Mouse (Mus musculus): ENCODE data around the gene Lrba. TPM values are rescaled to one million over a fixed set of nuclear protein-coding genes. Genes with fewer than 3 reads are reported as not detected.

The Lrba gene
- polyA plus RNA-seq, 1 experiment from 2014 or later: 2.4 TPM

DNA sequence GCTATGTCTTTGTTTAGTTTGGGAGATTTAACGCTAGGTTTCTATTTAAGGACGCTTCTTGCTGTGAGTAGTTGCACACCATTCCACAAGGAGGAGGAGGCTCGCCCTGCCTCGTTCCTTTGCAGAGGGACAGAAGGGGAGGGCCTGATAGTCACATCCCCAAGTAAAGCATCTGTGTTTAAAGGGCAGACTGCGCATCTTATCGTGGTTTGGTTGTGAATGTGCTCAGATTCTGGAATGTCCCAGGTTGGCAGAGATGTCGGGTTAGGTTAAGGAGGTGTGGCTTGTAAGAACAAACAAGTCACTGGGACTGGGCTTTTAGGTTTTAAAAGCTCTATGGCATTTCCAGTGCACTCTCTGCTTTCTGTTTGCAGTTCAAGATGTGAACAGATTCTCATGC, 464.8 kb downstream of the Lrba start:
- H3K9me3 ChIP-seq (replicated peaks): no peaks in the 10 kb centered on the region
- 49% methylated on average over 7 of the region's 7 CpGs for WGBS (ENCODE audit: insufficient replicate concordance)

DNA sequence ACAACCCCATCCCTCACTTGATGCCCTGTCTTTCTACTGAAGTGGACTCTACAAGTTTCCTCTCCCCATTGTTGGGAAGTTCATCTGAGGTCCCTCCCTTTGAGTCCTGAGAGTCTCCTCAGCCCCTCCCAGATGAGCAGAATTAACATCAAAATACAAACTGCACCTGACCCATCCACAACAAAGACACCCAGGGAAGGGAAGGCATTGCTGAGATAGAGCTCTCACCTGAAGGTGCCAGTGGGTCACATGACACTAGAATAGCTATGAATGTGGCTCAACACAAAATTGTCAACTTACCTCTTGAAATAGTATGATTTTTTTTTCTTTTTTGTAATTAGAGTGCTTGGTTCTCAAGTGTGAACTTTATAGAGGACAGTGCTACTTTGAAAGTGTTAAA, 468.3 kb downstream of the Lrba start:
- no peak for ATAC-seq (ENCODE audit: insufficient read depth)
- H3K36me3 ChIP-seq (replicated peaks): no peaks in the 10 kb centered on the region
- H3K4me2 ChIP-seq: no peak overlapping the region
- no peak overlapping the region for H3K27ac ChIP-seq (replicated peaks)
- H3K4me3 ChIP-seq (replicated peaks): no peak overlapping the region
- no peaks in the 10 kb centered on the region for H3K27me3 ChIP-seq
- no peaks in the 10 kb centered on the region for H3K4me1 ChIP-seq (replicated peaks)
- no peak overlapping the region for H3K9ac ChIP-seq
- no peaks in the 10 kb centered on the region for H3K9me3 ChIP-seq (replicated peaks)

More for the DNA sequence above, 464.8 kb downstream of the Lrba start:
- no peak for ATAC-seq (ENCODE audit: insufficient read depth)
- H3K4me1 ChIP-seq (replicated peaks): no peaks in the 10 kb centered on the region
- H3K9ac ChIP-seq: no peak overlapping the region
- no peak overlapping the region for H3K4me2 ChIP-seq
- no peak overlapping the region for H3K4me3 ChIP-seq (replicated peaks)
- H3K27me3 ChIP-seq: no peaks in the 10 kb centered on the region
- no peak overlapping the region for H3K27ac ChIP-seq (replicated peaks)
- H3K36me3 ChIP-seq (replicated peaks): no peaks in the 10 kb centered on the region

DNA sequence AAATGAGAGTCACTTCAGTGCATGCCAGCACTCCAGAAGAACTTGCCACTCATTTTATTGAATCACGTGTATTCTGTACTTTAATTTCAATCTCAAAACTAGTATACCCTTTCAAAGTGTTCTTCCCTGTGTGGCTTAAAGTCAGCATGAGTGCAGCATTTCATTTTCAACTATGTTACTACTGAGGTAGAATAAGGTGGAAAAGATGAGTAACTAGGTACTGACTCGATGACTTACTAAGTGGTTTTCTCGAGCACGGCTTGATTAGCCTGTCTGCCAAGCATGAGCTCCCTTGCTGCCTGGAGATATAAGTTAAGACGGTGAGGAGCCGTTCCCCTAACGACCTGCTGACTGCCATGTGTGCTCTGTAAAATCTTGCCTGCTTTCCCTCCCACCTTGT, 469.1 kb downstream of the Lrba start:
- 59% methylated on average over 7 of the region's 7 CpGs for WGBS (ENCODE audit: insufficient replicate concordance)
- no peak overlapping the region for H3K27ac ChIP-seq (replicated peaks)
- H3K9me3 ChIP-seq (replicated peaks): no peaks in the 10 kb centered on the region
- no peaks in the 10 kb centered on the region for H3K27me3 ChIP-seq
- ATAC-seq (ENCODE audit: insufficient read depth): no peak
- H3K4me1 ChIP-seq (replicated peaks): no peaks in the 10 kb centered on the region
- H3K4me2 ChIP-seq: no peak overlapping the region
- no peak overlapping the region for H3K9ac ChIP-seq
- no peaks in the 10 kb centered on the region for H3K36me3 ChIP-seq (replicated peaks)
- H3K4me3 ChIP-seq (replicated peaks): no peak overlapping the region

DNA sequence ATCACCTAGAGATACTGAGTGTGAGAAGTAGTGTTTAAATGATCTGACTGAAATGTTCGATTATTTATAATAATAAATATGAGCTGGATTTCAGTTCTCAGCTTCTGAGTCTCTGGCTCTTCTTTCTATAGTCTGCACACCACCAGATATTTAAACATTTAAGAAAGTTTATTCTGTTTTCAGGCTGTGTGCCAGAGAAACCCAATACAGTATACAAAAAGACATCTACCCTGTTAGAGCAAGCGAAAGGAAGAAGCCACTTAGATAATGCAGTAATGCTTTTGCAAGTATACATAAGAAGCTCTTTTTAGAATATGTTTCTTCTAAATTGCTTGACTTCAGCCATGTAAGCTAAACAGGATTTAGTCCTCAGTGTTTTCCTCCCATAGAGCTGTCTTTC, 474.5 kb downstream of the Lrba start:
- no peaks in the 10 kb centered on the region for H3K9me3 ChIP-seq (replicated peaks)
- no peak overlapping the region for H3K9ac ChIP-seq
- no peak overlapping the region for H3K27ac ChIP-seq (replicated peaks)
- no peak for ATAC-seq (ENCODE audit: insufficient read depth)
- 67% methylated on average over 2 of the region's 2 CpGs for WGBS (ENCODE audit: insufficient replicate concordance)
- H3K36me3 ChIP-seq (replicated peaks): no peaks in the 10 kb centered on the region
- H3K27me3 ChIP-seq: no peaks in the 10 kb centered on the region
- H3K4me2 ChIP-seq: no peak overlapping the region
- H3K4me3 ChIP-seq (replicated peaks): no peak overlapping the region
- H3K4me1 ChIP-seq (replicated peaks): no peaks in the 10 kb centered on the region

DNA sequence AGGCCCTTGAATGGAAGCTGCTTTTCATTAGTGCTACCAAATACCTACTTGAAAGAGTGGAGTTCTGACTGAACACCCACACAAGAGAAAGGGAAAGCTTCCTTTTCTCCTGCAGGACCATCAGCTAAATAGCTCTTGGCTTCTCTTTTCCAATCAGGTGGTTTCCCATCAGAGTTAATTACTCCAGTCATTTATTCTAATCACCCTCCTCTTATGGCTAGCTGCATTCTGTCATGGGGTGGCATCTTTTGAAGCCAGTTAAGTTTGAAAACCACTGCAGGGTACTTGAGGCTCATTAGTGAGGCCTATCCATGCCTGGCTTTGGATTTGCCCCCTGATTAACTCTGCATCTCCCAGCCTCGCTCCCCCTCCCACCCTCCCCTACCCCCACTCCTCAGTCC, 476.7 kb downstream of the Lrba start:
- H3K27ac ChIP-seq (replicated peaks): no peak overlapping the region
- H3K36me3 ChIP-seq (replicated peaks): no peaks in the 10 kb centered on the region
- no peak overlapping the region for H3K9ac ChIP-seq
- ATAC-seq (ENCODE audit: insufficient read depth): no peak
- no peak overlapping the region for H3K4me2 ChIP-seq
- WGBS (ENCODE audit: insufficient replicate concordance): 46% methylated on average over 1 of the region's 1 CpGs
- no peaks in the 10 kb centered on the region for H3K27me3 ChIP-seq
- H3K9me3 ChIP-seq (replicated peaks): no peaks in the 10 kb centered on the region
- H3K4me1 ChIP-seq (replicated peaks): no peaks in the 10 kb centered on the region
- H3K4me3 ChIP-seq (replicated peaks): no peak overlapping the region

DNA sequence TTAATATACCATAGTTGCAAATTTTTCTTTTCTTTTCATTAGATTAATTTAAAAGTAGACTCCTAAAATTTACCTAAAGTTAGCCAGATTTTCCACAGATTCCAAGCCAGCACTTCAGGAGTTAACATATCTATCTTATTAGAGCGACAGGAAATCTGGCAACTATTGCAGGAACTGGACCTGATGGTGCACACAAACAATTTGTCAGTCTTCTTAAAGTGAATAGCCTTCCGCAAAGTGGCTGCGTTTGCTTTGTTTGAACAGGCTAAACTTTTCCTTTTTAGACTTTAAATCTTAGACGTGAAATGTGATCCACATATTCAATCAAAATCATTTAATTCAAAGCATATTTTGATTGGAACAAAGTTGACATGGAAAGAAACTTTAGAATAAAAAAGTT, 485.0 kb downstream of the Lrba start:
- 24% methylated on average over 4 of the region's 4 CpGs for WGBS (ENCODE audit: insufficient replicate concordance)
- Histone ChIP-seq H3K4me1 (replicated peaks) (no peaks in the 10 kb centered on the region), H3K27me3 (no peaks in the 10 kb centered on the region), H3K9me3 (replicated peaks) (no peaks in the 10 kb centered on the region), H3K27ac (replicated peaks) (no peak overlapping the region), H3K4me2 (no peak overlapping the region), H3K36me3 (replicated peaks) (no peaks in the 10 kb centered on the region), H3K9ac (no peak overlapping the region), H3K4me3 (replicated peaks) (no peak overlapping the region)
- no peak for ATAC-seq (ENCODE audit: insufficient read depth)

DNA sequence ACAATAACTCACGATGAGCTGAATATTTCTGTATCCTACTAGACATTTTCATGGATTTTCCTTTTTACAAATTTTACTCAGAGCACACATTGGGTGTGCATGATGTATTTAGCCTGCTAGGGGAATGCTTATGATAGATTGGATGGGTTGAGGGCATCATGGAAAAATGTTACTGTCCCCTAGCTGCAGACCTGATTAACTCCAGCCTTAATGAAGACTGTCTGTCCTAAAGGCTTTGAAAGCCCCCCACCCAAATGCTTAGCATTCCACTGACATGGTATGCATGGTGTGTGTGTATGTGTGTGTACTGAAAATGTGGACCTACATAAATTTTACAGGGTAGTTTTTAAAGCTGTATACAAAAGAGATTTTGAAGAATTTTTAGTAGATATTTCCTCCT, 487.1 kb downstream of the Lrba start:
- Histone ChIP-seq H3K4me1 (replicated peaks) (no peaks in the 10 kb centered on the region), H3K27ac (replicated peaks) (no peak overlapping the region), H3K27me3 (no peaks in the 10 kb centered on the region), H3K36me3 (replicated peaks) (no peaks in the 10 kb centered on the region), H3K4me3 (replicated peaks) (no peak overlapping the region), H3K9me3 (replicated peaks) (no peaks in the 10 kb centered on the region), H3K9ac (no peak overlapping the region), H3K4me2 (no peak overlapping the region)
- whole genome bisulfite sequencing (ENCODE audit: insufficient replicate concordance): 60% methylated on average over 1 of the region's 1 CpGs
- no peak for ATAC-seq (ENCODE audit: insufficient read depth)

DNA sequence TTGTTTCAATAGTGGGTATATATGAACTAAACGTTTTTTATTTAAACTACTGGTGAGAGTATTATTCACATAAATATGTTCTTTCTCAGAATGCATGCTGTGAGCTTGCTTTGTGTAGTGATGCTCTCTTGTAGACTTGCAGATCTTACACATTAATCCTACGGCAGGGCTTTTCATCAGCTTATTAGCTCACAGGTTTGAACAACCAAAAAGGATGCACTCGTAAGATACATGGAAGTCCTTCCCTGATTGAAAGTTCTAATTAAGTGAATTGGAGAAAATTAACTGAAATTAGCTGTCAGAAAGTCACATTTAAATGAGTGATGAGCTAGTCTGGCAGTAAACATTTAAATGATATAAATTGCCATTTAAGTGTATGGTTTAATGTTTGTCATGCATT, 488.3 kb downstream of the Lrba start:
- Histone ChIP-seq H3K9ac (no peak overlapping the region), H3K4me1 (replicated peaks) (no peaks in the 10 kb centered on the region), H3K27me3 (no peaks in the 10 kb centered on the region), H3K4me3 (replicated peaks) (no peak overlapping the region), H3K27ac (replicated peaks) (no peak overlapping the region), H3K4me2 (no peak overlapping the region), H3K36me3 (replicated peaks) (no peaks in the 10 kb centered on the region), H3K9me3 (replicated peaks) (no peaks in the 10 kb centered on the region)
- 60% methylated on average over 3 of the region's 3 CpGs for WGBS (ENCODE audit: insufficient replicate concordance)
- ATAC-seq (ENCODE audit: insufficient read depth): no peak

DNA sequence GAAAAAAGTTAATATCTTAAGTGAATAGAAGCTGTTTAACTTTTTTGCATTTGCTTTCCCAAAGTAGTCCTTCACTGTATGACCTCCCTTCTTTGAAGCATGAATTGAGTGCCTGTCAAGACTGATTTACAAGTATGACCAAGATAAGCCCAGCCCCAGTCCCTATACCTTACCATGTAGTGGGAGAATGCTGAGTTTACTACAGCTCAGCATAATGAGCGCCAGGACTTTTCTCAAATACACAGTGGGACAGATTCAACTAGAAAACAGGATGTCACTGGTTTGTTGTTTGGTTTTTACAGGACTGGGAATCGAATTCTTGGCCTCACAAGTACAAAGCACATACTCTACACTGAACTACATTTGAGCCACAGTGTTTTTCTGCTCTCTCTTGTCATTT, 490.0 kb downstream of the Lrba start:
- no peaks in the 10 kb centered on the region for H3K4me1 ChIP-seq (replicated peaks)
- no peak overlapping the region for H3K9ac ChIP-seq
- 51% methylated on average over 2 of the region's 2 CpGs for WGBS (ENCODE audit: insufficient replicate concordance)
- H3K27ac ChIP-seq (replicated peaks): no peak overlapping the region
- H3K4me3 ChIP-seq (replicated peaks): no peak overlapping the region
- no peak for ATAC-seq (ENCODE audit: insufficient read depth)
- H3K36me3 ChIP-seq (replicated peaks): no peaks in the 10 kb centered on the region
- H3K27me3 ChIP-seq: no peaks in the 10 kb centered on the region
- no peak overlapping the region for H3K4me2 ChIP-seq
- no peaks in the 10 kb centered on the region for H3K9me3 ChIP-seq (replicated peaks)

DNA sequence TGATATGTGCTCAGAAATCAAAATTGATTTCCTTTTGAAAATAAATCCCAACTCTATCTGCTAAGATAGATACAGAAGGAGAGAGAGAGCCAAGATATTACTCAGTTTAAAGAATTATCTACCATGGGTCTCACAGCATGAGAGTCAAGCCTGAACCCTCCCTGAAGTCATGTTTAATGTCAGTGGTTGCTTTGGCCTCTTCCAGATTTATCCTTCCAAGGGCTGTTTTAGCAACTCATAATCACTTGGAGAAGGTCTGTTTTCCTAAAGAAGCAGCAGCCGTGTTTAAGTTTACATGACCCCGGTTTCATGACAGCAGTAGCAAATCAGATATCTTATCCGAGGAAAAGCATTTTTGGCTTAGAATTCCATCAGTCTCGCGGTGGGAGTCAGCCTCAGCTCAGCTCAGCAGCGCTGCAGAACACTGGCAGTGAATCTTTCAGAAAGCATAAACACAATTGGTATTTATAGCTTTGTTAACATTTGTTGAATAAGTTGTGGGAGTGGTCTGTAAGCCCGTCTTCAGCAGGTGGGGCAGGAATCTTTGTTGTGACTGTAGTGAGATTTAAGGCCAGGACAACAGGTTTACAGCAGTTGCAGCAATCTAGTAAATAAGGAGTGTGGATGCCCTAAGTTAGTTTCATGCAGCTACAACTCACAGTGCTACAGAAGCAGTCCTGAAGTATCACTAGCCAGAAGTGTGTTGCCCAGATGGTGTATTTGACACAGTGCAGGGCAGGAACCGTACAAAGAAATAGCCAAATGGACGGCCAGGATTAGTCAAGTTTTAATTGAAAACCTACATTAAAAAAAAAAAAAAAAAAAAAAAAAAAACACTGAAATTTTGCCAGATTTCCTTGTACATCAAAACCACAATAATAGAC, 499.2 kb downstream of the Lrba start:
- no peak for ATAC-seq (ENCODE audit: insufficient read depth)
- 49% methylated on average over 9 of the region's 9 CpGs for WGBS (ENCODE audit: insufficient replicate concordance)

DNA sequence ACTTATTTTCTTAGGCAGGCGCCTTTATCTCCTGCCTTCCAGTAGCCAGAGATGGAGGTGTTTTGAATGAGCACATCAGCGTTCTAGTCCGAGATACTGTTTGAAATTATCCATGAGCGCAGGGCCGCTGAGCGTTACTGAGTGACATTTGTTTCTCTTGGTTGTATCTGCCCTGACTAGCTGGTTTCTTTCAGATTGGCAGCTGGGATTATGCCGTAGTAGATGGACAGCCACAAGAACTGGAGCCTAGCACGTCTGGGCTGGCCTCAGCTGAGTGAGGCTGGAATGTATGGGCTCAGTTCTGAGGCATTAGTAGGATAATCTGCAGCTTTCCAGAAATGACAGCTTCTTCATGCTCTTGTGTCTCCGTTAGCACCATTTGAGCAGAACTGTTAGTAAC, 500.6 kb downstream of the Lrba start:
- Histone ChIP-seq H3K36me3 (replicated peaks) (no peaks in the 10 kb centered on the region), H3K27me3 (no peaks in the 10 kb centered on the region), H3K9me3 (replicated peaks) (no peaks in the 10 kb centered on the region), H3K4me2 (no peak overlapping the region), H3K4me1 (replicated peaks) (no peaks in the 10 kb centered on the region), H3K27ac (replicated peaks) (no peak overlapping the region), H3K9ac (no peak overlapping the region), H3K4me3 (replicated peaks) (no peak overlapping the region)
- 66% methylated on average over 9 of the region's 9 CpGs for WGBS (ENCODE audit: insufficient replicate concordance)
- ATAC-seq (ENCODE audit: insufficient read depth): no peak

More for the DNA sequence above, 499.2 kb downstream of the Lrba start:
- no peaks in the 10 kb centered on the region for H3K9me3 ChIP-seq (replicated peaks)
- no peaks in the 10 kb centered on the region for H3K27me3 ChIP-seq
- no peak overlapping the region for H3K4me2 ChIP-seq
- no peak overlapping the region for H3K4me3 ChIP-seq (replicated peaks)
- H3K4me1 ChIP-seq (replicated peaks): no peaks in the 10 kb centered on the region
- H3K27ac ChIP-seq (replicated peaks): no peak overlapping the region
- H3K36me3 ChIP-seq (replicated peaks): no peaks in the 10 kb centered on the region
- no peak overlapping the region for H3K9ac ChIP-seq

DNA sequence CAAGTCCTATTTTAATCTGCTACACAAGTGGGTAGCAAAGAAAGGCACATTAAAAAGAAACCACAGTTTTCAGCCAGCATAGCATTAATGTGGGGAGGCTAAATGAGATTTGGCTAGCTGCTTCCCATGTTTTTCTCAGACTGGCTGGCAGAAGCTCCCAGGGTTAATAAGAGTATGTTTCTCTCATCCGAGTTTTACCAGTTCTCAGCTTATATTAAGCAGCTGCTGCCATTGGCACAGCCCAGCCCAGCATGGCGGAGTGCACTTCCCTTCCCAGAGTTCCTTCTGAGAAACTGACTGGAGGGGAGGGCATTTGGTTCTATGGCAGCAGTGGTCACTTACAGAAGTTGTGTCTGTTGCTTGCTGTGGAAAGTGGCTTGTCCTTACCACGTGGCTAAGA, 514.4 kb downstream of the Lrba start:
- no peak for ATAC-seq (ENCODE audit: insufficient read depth)

More for the DNA sequence above, 514.4 kb downstream of the Lrba start:
- H3K27ac ChIP-seq (replicated peaks): no peak overlapping the region
- WGBS (ENCODE audit: insufficient replicate concordance): 66% methylated on average over 3 of the region's 3 CpGs
- no peaks in the 10 kb centered on the region for H3K27me3 ChIP-seq
- H3K4me1 ChIP-seq (replicated peaks): no peaks in the 10 kb centered on the region
- H3K4me2 ChIP-seq: no peak overlapping the region
- no peaks in the 10 kb centered on the region for H3K9me3 ChIP-seq (replicated peaks)
- H3K36me3 ChIP-seq (replicated peaks): no peaks in the 10 kb centered on the region
- no peak overlapping the region for H3K4me3 ChIP-seq (replicated peaks)
- H3K9ac ChIP-seq: no peak overlapping the region
